In the genomic region with DNA sequence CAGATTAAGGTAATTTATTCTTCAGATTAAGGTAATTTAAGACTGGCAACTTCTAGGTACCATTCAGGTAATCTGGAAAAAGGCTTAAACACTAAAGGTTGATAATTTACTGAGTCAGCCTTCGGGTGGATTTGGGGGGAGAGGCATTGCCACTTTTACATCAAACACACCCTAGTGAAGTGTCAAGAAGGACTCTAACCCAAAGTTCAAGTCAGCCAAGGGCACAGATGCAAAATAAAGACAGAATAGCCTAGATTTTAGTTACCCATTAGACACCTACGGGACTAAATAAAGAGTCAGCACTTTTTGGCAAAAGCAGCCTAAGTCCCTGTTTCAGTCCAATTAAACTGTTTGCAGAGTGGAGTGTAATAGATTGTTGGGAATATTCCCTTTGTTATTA, we compare ENCODE assay signal across 17 mouse cellular contexts. TPM values are rescaled to one million over a fixed set of nuclear protein-coding genes. Genes with fewer than 3 reads are reported as not detected.
DNase-seq lines count a peak whose midpoint lies in the region; ATAC-seq and TF ChIP-seq lines count a peak whose summit lies in the region.
"Had no signal": no experiment of that assay in that cellular context is flagged by ENCODE, and none has a peak within 500 bp of the region (broad histone marks: within the 10 kb centered on the region; RNA-seq: fewer than 3 reads in every experiment).

No protein-coding gene starts in this region.

- no peaks in the 10 kb centered on the region for H3K27me3 ChIP-seq in erythroblast, embryonic 14.5 days (ENCODE audit: control insufficient read depth)
- no peaks in the 10 kb centered on the region for H3K27me3 ChIP-seq in midbrain, embryonic 11.5 days (ENCODE audit: control insufficient read depth, insufficient read depth, low read length)
- H3K27me3 ChIP-seq in midbrain, embryonic 10.5 days (ENCODE audit: low read depth, poor library complexity, severe bottlenecking), result no peaks in the 10 kb centered on the region
- H3K27me3 ChIP-seq in small intestine, adult 2 months (ENCODE audit: control insufficient read depth, insufficient read depth, low read length), result no peaks in the 10 kb centered on the region
- H3K27me3 ChIP-seq: hindbrain, embryonic 15.5 days; midbrain, embryonic 12.5 days; neural tube, embryonic 15.5 days had no signal

- peaks cover 3% of the 10 kb centered on the region for H3K36me3 ChIP-seq in erythroblast, embryonic 14.5 days (ENCODE audit: control insufficient read depth)
- no peaks in the 10 kb centered on the region for H3K36me3 ChIP-seq in midbrain, embryonic 11.5 days (ENCODE audit: control insufficient read depth, insufficient read depth, low read length)
- H3K36me3 ChIP-seq in midbrain, embryonic 10.5 days, result no peaks in the 10 kb centered on the region
- no peaks in the 10 kb centered on the region for H3K36me3 ChIP-seq in small intestine, adult 2 months (ENCODE audit: control insufficient read depth, insufficient read depth, low read length)
- H3K36me3 ChIP-seq: embryonic facial prominence, embryonic 10.5 days; hindbrain, embryonic 15.5 days; midbrain, embryonic 12.5 days; neural tube, embryonic 15.5 days had no signal

- peaks cover 92% of the 10 kb centered on the region for H3K4me1 ChIP-seq in erythroblast, embryonic 14.5 days (ENCODE audit: control insufficient read depth)
- H3K4me1 ChIP-seq in midbrain, embryonic 11.5 days (ENCODE audit: control insufficient read depth, insufficient read depth, low read length), result no peaks in the 10 kb centered on the region
- H3K4me1 ChIP-seq in midbrain, embryonic 10.5 days, result 0 out of 2 replicates have a peak, but pooled peaks cover 2% of the 10 kb centered on the region
- peaks cover 21% of the 10 kb centered on the region; the same call in 1 of the 2 replicates for H3K4me1 ChIP-seq in small intestine, adult 2 months (ENCODE audit: control insufficient read depth, insufficient read depth, insufficient read length, low read length)
- H3K4me1 ChIP-seq: hindbrain, embryonic 15.5 days; midbrain, embryonic 12.5 days; neural tube, embryonic 15.5 days had no signal

- WGBS in midbrain, embryonic 11.5 days, result 83% methylated on average over 2 of the region's 2 CpGs
- WGBS in midbrain, embryonic 10.5 days, result 88% methylated on average over 2 of the region's 2 CpGs
- WGBS in small intestine, adult 2 months, result 21% methylated on average over 2 of the region's 2 CpGs

- H3K4me3 ChIP-seq in erythroblast, embryonic 14.5 days (replicated peaks), result peak overlapping the region; percentile 35
- H3K4me3 ChIP-seq in midbrain, embryonic 11.5 days (ENCODE audit: low read depth, low read length), result no peak overlapping the region
- H3K4me3 ChIP-seq in midbrain, embryonic 10.5 days, result no peak overlapping the region
- H3K4me3 ChIP-seq in small intestine, adult 2 months (ENCODE audit: low read depth, low read length), result no peak overlapping the region
- H3K4me3 ChIP-seq: embryonic facial prominence, embryonic 10.5 days; hindbrain, embryonic 15.5 days; left cerebral cortex, adult 2 months; midbrain, embryonic 12.5 days; neural tube, embryonic 15.5 days had no signal

- TF ChIP-seq POLR2A in small intestine, adult 2 months (IDR thresholded peaks at IDR 0.05; ENCODE audit: low read depth, low read length), result no peak

- H3K4me2 ChIP-seq in midbrain, embryonic 11.5 days, result no peak overlapping the region
- H3K4me2 ChIP-seq: hindbrain, embryonic 15.5 days; midbrain, embryonic 12.5 days; neural tube, embryonic 15.5 days had no signal

- H3K9ac ChIP-seq in midbrain, embryonic 11.5 days (ENCODE audit: low read length), result no peak overlapping the region
- H3K9ac ChIP-seq: hindbrain, embryonic 15.5 days; midbrain, embryonic 12.5 days; neural tube, embryonic 15.5 days had no signal

- DNase-seq in midbrain, embryonic 11.5 days (ENCODE audit: low spot score, missing footprints), result peak; percentile 44
- no peak for DNase-seq in midbrain, embryonic 10.5 days (ENCODE audit: low spot score)
- peak; percentile 52 for DNase-seq in kidney, postnatal 14 days
- DNase-seq in urinary bladder, adult 18-20 months (ENCODE audit: low spot score in 2 of 2), result no peak
- DNase-seq in frontal cortex, adult 2 months (ENCODE audit: extremely low spot score in 1 of 2, low spot score in 1 of 2), result no peak
- DNase-seq: cerebellum, postnatal 36 days; heart, postnatal 10 days; lung, postnatal 10 days had no signal

- no peak for TF ChIP-seq CTCF in small intestine, adult 2 months (IDR thresholded peaks at IDR 0.05; ENCODE audit: extremely low read depth, insufficient read length, insufficient replicate concordance, low read depth, low read length)

- no peak for ATAC-seq in erythroblast, adult 5-6 weeks (replicated peaks; ENCODE audit: low FRiP score, poor library complexity, severe bottlenecking)
- no peak for ATAC-seq in midbrain, embryonic 11.5 days (ENCODE audit: low FRiP score)
- ATAC-seq: activated CD4-positive, CD25-positive, alpha-beta regulatory T cell, adult 4 months had no signal

- no peak overlapping the region for H3K27ac ChIP-seq in midbrain, embryonic 11.5 days (ENCODE audit: low read depth, low read length)
- H3K27ac ChIP-seq in midbrain, embryonic 10.5 days (replicated peaks), result no peak overlapping the region
- peak overlapping the region; percentile 81 for H3K27ac ChIP-seq in small intestine, adult 2 months (ENCODE audit: insufficient read depth, low read depth, low read length)
- H3K27ac ChIP-seq: embryonic facial prominence, embryonic 10.5 days; hindbrain, embryonic 15.5 days; left cerebral cortex, adult 2 months; midbrain, embryonic 12.5 days; neural tube, embryonic 15.5 days had no signal

- H3K9me3 ChIP-seq in erythroblast, embryonic 14.5 days (ENCODE audit: control insufficient read depth, low read length), result no peaks in the 10 kb centered on the region
- no peaks in the 10 kb centered on the region for H3K9me3 ChIP-seq in midbrain, embryonic 11.5 days (ENCODE audit: control insufficient read depth, low read length)
- H3K9me3 ChIP-seq in midbrain, embryonic 10.5 days (replicated peaks), result no peaks in the 10 kb centered on the region
- H3K9me3 ChIP-seq: embryonic facial prominence, embryonic 10.5 days; hindbrain, embryonic 15.5 days; midbrain, embryonic 12.5 days; neural tube, embryonic 15.5 days had no signal

RNA-seq across cellular contexts. Expression of gene Clint1, which starts 46.0 kb away (rescaled TPM):
- 1.7 and 2.0 TPM in 2 replicates for polyA plus RNA-seq in erythroblast, embryonic 14.5 days (2012)
- total RNA-seq in erythroblast, adult 5-6 weeks (2015; ENCODE audit: low replicate concordance), result 43.1 and 54.6 TPM in 2 replicates
- total RNA-seq in erythroblast, adult 5-6 weeks (2017; ENCODE audit: low replicate concordance), result 37.2 and 42.1 TPM in 2 replicates
- polyA plus RNA-seq in midbrain, embryonic 11.5 days (2014; fragmentation: Nextera tagmentation; extraction: Ambion mirVana), result 60.9 and 63.5 TPM in 2 replicates
- 57.8 and 60.3 TPM in 2 replicates for polyA plus RNA-seq in midbrain, embryonic 10.5 days (2016; fragmentation: Nextera tagmentation; extraction: Ambion mirVana)
- 38.7 and 59.2 TPM in 2 replicates for polyA plus RNA-seq in small intestine, adult 2 months (2012; rRNA removed)
- 39.5 TPM in 2 replicates for polyA plus RNA-seq in frontal cortex, adult 2 months (2012; rRNA removed)

Comparison
In these comparisons a context has a peak if more than half of its experiments do, and no peak if none do; other contexts are left out.
1. DNase-seq: peak in midbrain, embryonic 11.5 days (single experiment) and kidney, postnatal 14 days (single experiment); none in midbrain, embryonic 10.5 days (single experiment), urinary bladder, adult 18-20 months (0 of 2) and frontal cortex, adult 2 months (0 of 2).
2. RNA of gene Clint1, which starts 46.0 kb away (polyA plus RNA-seq): 60.9 to 63.5 TPM in midbrain, embryonic 11.5 days, 57.8 to 60.3 TPM in midbrain, embryonic 10.5 days, 38.7 to 59.2 TPM in small intestine, adult 2 months and 39.5 TPM in frontal cortex, adult 2 months; 1.7 to 2.0 TPM in erythroblast, embryonic 14.5 days; every median in the first group is over 10 times any median in the second.